Mouse (Mus musculus) bone marrow macrophage, adult 2 months (primary cell): ENCODE measurements around the gene Poll. TPM values are rescaled to one million over a fixed set of nuclear protein-coding genes. Genes with fewer than 3 reads are reported as not detected.

Experiments
- H3K27ac ChIP-seq: 2 replicates; pipeline ENCODE4 v1.5.1; 2012; ENCODE audit warnings: low read depth, low read length; ENCODE audit not compliant: insufficient read depth
- H3K4me1 ChIP-seq: 2 replicates; pipeline ENCODE4 v1.6.1; 2012; ENCODE audit warnings: low read length; ENCODE audit not compliant: control insufficient read depth, insufficient read depth
- H3K4me3 ChIP-seq: 2 replicates; pipeline ENCODE4 v1.5.1; 2012; ENCODE audit warnings: mild to moderate bottlenecking, low read length, moderate library complexity; ENCODE audit not compliant: insufficient read depth
- CTCF ChIP-seq: IDR thresholded peaks from 2 replicates; pipeline ENCODE4 v1.5.1; 2012; ENCODE audit warnings: low read depth, mild to moderate bottlenecking, low read length, moderate library complexity
- POLR2A ChIP-seq: IDR thresholded peaks from 2 replicates; pipeline ENCODE4 v1.6.1; 2012; ENCODE audit warnings: mild to moderate bottlenecking, low read depth, low read length, borderline replicate concordance
- polyA plus RNA-seq: library from polyadenylated mRNA; stranded (reverse); fragments of >200 nt; gene quantifications from 2 replicates; pipeline ENCODE4 v1.2.4, GENCODE M21; 2012; ENCODE audit not compliant: missing spikeins, insufficient read depth, insufficient read length

The Poll gene
- polyA plus RNA-seq, 1 experiment: 10.1 TPM

DNA sequence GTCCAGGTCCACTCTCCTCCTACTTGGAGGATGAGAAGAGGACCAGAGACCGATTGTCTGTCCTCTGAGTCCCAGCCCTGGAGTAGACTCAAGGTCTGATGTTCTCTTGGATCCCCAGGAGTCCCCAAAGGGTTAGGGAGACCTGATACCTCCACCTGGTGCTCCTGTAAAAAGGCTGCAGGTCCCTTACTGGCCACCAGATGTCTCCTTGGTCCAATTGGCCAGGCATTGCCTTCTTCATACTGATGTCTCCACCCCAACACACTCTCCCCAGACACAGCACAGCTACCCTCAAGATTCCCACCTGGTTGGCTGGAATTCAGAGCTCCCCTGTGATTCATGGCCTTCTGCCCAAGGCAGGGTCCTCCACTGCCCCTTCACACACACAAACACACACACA lies 22.8 kb downstream of the Poll start:
- TF ChIP-seq POLR2A (no peak), CTCF (peak; percentile 52; the same call in 1 of the 2 replicates)
- Histone ChIP-seq H3K4me1 (peaks cover 4% of the 10 kb centered on the region; the same call in 1 of the 2 replicates), H3K27ac (no peak overlapping the region), H3K4me3 (no peak overlapping the region)

DNA sequence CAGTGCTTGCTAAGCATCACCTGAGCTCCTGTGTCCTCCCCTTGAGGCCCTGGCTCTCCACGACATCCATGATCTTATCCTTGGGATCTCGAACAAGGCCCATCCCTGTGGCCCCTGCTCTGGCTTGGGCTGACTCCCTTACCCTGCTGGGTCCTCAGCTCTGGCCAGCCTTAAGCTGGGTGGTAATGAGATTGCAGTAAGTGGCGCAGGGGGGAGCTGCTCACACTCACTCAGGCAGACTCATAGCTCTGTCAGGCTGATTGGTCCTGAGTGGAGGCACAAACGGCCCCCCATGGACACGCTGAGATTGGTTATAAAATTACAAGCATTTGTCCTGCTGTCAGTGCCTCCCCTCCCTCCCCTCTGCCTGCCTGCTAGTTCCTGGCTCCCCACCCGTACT lies 24.4 kb downstream of the Poll start:
- peaks cover 2% of the 10 kb centered on the region; the same call in 1 of the 2 replicates for H3K4me1 ChIP-seq
- no peak overlapping the region for H3K27ac ChIP-seq
- TF ChIP-seq POLR2A (no peak), CTCF (no peak)
- no peak overlapping the region for H3K4me3 ChIP-seq

DNA sequence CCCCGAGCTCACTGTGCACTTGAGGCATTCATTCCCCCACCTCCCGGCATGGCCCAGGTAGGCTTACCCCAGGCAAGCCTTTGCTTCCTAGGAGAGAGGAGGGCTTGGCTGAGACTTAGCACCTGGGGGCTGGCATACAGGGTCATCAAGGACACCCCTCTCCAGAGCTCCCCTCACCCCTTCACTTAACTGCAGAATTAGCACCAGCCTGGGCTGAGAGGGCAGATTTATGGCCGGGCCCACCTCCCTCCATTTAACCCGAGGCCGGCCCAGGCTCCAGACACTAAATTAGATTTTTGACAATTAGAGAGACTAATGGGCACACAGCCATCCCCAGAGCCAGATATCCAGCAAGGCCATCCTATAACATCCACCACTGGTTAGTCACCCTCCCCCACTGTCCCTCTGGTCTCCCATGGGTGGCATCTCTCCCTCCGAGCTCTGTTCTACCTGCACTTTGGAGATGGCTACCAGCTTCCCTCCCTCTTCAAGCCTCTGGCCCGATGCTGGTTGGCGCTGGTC lies 25.1 kb downstream of the Poll start:
- H3K27ac ChIP-seq: no peak overlapping the region
- H3K4me1 ChIP-seq: peaks cover 3% of the 10 kb centered on the region; the same call in 1 of the 2 replicates
- no peak overlapping the region for H3K4me3 ChIP-seq
- TF ChIP-seq CTCF (no peak), POLR2A (no peak)

DNA sequence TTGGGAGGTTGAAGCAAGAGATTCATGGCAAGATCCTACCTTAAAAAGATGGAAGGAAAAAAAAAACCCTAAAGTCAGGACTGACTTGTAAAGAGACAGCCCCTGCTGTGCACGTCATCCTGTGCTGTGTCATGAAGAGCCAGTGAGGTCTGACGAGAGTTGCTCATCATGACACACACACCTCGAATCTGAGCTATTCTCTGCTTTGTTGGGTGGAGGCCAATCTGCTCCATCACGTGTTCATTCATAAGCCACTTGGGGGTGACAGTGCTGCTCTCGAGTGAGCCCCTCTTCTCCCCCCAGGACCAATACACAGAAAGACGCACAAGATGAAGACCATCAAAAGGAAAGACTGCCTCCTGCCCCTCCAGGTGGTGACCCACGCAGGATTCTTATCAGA lies 26.7 kb downstream of the Poll start:
- TF ChIP-seq CTCF (no peak), POLR2A (no peak)
- Histone ChIP-seq H3K4me3 (no peak overlapping the region), H3K27ac (no peak overlapping the region), H3K4me1 (peaks cover 4% of the 10 kb centered on the region; the same call in 1 of the 2 replicates)

DNA sequence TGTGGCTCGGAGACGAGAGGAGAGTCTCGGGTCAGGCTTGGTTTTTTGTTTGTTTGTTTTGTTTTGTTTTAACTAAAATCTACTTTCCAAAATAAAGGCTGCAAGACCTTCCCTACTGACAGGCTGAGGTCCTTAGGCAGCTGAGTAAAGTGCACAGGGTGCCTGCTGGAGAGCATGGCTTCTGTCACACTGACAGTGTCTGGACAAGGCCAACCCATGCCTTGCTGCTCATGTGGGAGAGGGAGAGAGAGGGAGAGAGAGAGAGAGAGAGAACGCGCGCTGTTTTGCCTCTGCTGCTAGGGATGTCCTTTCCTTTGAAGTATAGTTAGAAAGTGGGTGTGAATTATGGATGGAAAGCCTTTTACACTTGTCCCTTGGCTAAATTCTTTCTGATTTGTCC lies 28.8 kb downstream of the Poll start:
- no peak overlapping the region for H3K4me3 ChIP-seq
- TF ChIP-seq POLR2A: no peak
- TF ChIP-seq CTCF: no peak
- H3K27ac ChIP-seq: no peak overlapping the region
- peaks cover 7% of the 10 kb centered on the region for H3K4me1 ChIP-seq

DNA sequence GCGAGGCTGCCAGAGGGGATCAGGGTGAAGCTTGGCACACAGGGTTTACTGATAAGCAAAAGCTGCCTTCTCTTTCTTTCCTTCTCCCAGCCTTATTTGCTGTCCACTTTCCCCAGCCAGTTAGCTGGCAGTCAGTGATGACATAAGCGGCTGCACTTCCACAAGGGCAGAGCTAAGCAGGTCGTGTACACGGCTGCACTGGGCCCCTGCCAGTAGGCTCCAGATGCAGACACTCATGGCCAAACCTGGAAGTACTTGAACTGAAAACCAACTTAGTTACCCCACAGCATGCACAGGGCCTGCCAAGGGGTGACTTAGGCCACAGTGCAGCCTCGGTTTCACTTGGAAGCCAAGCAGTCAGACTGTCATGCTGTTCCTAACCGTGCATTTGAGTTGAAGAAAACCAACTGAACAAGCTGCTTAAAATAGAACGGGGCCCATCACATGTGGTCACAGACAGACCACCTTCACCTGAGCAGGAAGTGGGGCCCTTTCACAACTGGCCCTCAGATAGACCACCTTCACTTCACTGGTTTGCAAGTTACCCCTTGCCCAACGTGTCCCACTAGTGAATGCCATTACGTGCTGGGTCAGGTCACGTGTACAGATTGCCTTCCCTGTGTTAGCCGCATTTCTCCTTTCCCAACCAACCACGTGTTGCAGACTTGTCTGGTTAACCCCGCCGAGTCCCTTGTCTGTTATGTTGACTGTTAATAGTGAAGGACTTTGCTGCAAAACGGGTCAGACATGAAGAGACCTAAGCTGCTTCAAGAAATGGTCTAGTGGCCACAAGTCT lies 29.9 kb downstream of the Poll start:
- no peak for TF ChIP-seq CTCF
- TF ChIP-seq POLR2A: no peak
- H3K27ac ChIP-seq: no peak overlapping the region

DNA sequence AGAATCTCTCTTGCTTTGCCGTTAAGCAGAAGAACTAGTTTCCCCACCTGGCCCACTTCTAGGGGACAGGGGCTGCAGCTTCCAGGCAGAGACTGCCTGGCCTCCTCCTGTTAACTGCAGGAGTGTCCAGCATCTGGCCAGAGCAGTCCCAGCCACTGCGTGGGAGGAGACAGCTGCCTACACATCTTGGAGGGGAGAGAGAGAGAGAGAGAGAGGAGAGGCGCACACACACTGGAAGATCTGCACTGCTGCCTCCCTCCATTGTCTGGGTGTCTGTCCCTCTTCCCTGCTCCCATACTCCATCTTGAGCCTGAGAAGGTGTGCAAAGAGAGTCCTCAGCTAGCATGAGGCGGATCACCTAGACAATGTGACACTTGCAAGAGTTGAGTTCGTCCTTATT lies 31.0 kb downstream of the Poll start:
- TF ChIP-seq CTCF (no peak), POLR2A (no peak)
- H3K27ac ChIP-seq: no peak overlapping the region
- peaks cover 12% of the 10 kb centered on the region for H3K4me1 ChIP-seq
- no peak overlapping the region for H3K4me3 ChIP-seq

More for the DNA sequence above, 29.9 kb downstream of the Poll start:
- no peak overlapping the region for H3K4me3 ChIP-seq
- H3K4me1 ChIP-seq: peaks cover 12% of the 10 kb centered on the region

DNA sequence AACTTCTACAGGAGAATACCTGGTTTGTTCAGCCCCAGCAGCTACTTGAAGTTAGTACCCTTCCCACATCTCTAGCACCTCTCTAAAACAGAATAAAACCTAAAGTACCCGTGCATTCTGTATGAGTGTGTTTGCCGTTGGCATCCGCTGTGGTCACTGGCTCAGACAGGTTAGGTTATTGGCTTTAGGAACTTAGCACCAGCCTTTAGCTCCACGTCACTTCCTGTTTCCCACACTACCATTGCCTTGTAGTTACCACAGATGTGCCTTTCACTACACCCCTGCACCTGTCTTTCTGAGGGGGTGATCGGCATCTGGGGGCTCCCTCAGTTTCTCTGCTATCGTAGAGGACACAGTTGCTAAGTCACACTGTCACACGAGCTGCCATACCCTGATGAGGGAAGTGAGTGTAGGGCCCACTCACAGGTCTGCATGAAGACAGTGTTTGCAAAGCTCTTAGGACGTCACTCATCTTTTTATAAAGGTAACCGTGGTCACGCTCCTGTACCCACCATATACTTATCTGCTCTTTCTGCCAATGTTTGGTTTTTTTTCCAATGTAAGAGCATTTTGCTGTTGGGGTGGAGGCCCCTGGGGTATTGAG lies 32.3 kb downstream of the Poll start:
- Histone ChIP-seq H3K4me3 (no peak overlapping the region), H3K4me1 (peaks cover 12% of the 10 kb centered on the region), H3K27ac (no peak overlapping the region)
- TF ChIP-seq POLR2A: no peak
- no peak for TF ChIP-seq CTCF

DNA sequence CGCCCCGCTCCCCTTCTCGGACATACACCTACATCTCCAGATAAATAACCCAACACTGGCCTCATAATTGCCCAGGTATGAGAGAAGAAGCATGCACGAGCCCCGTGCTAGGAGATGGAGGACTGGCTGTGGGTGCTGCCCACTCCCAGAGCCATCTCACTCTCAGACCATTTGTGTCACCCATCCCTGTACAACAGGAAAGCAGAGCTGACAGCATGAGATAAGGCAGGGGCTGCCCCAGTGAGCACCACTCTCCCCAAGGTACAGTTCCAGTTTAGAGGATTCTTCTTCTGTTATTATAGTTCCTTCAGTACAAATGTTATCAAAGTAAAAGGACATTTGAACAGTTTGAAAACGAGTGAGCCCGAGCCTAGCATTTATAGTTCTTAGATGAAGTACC lies 32.9 kb downstream of the Poll start:
- no peak overlapping the region for H3K4me3 ChIP-seq
- H3K27ac ChIP-seq: no peak overlapping the region
- TF ChIP-seq POLR2A: no peak

DNA sequence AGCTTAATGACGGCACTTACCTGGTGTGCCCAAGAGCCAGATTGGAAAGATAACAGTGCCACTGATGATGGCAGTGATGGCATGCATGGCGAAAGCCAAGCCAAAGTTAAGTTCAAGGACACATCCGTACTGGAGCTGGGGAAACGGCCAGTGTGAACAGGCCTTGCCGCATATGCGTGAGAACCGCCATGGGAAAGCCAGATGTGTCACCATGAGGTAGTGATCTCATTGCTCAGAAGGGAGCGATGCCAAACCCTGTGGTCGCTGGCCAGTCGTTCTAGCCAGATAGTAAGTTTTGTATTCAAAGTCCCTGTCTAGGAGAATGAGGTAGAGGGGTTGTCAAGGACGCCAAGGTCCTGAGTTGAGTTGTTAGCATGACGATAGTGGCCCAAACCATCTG lies 44.1 kb downstream of the Poll start:
- Histone ChIP-seq H3K27ac (no peak overlapping the region), H3K4me1 (no peaks in the 10 kb centered on the region), H3K4me3 (no peak overlapping the region)
- TF ChIP-seq POLR2A (no peak), CTCF (no peak)

More for the DNA sequence above, 32.9 kb downstream of the Poll start:
- H3K4me1 ChIP-seq: peaks cover 12% of the 10 kb centered on the region
